Mouse (Mus musculus): ENCODE measurements around the gene Sema3e. TPM values are rescaled to one million over a fixed set of nuclear protein-coding genes. Genes with fewer than 3 reads are reported as not detected.

The Sema3e gene
- polyA plus RNA-seq, 1 experiment = 1.1 TPM

DNA sequence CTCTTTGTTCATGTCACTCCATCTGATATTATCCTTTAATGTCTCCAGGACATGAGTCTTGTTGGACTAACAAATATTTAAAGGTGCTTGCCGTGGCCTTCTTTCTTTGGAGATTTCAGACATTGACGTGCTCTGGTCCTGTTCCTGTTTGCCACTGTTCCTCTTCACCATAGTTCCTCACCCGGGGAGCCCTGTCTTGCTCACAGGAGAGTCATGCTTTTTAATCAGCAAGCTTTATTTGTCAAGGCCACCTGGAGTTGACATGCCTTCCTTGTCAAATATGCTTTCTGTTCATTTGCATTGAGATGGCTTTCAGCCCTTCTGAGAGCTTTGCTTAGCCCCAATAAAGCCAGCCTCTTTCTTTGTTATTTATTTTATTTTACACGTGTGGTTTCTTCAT is 15.1 kb downstream of the Sema3e start:
- no peak for TF ChIP-seq POLR2A (IDR thresholded peaks at IDR 0.05; ENCODE audit: low read depth, low read length)
- no peak for TF ChIP-seq CTCF (conservative IDR thresholded peaks at IDR 0.05; ENCODE audit: insufficient read depth, insufficient read length, low read depth, low read length)
- no peak for DNase-seq
- WGBS = 30% methylated on average over 4 of the region's 4 CpGs
- Histone ChIP-seq H3K4me1 (ENCODE audit: control insufficient read depth, insufficient read depth, low read length) (no peaks in the 10 kb centered on the region), H3K4me3 (ENCODE audit: insufficient read depth, low read depth, low read length) (no peak overlapping the region), H3K36me3 (ENCODE audit: control insufficient read depth, insufficient read depth, low read length) (no peaks in the 10 kb centered on the region), H3K27me3 (replicated peaks; ENCODE audit: control insufficient read depth, insufficient read depth, low read length) (no peaks in the 10 kb centered on the region), H3K27ac (ENCODE audit: insufficient read depth, low read depth, low read length) (no peak overlapping the region)

DNA sequence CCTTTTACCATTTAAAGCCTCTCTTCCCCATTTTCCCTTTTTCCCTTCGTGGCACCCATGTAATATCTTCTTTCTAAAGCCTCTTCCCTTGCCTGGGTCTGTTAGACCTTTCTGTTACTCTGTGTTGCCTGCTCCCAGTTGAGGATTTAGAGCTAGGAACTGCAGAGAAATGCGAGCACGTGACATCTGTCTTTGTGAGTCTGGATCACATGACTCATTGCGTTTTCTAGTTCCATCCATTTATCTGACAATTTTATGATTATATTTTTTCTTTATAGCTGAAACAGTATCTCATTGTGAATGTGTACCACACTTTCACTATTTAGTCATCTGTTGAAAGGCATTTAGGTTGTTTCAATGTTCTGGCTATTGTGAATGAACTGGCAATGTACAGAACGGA is 18.0 kb downstream of the Sema3e start:
- no peaks in the 10 kb centered on the region for H3K4me1 ChIP-seq (ENCODE audit: control insufficient read depth, insufficient read depth, low read length)
- no peaks in the 10 kb centered on the region for H3K27me3 ChIP-seq (replicated peaks; ENCODE audit: control insufficient read depth, insufficient read depth, low read length)
- H3K4me3 ChIP-seq (ENCODE audit: insufficient read depth, low read depth, low read length) = no peak overlapping the region
- no peaks in the 10 kb centered on the region for H3K36me3 ChIP-seq (ENCODE audit: control insufficient read depth, insufficient read depth, low read length)
- WGBS = 80% methylated on average over 5 of the region's 5 CpGs
- no peak overlapping the region for H3K27ac ChIP-seq (ENCODE audit: insufficient read depth, low read depth, low read length)
- TF ChIP-seq POLR2A (IDR thresholded peaks at IDR 0.05; ENCODE audit: low read depth, low read length) (no peak), CTCF (conservative IDR thresholded peaks at IDR 0.05; ENCODE audit: insufficient read depth, insufficient read length, low read depth, low read length) (no peak)
- DNase-seq = no peak

DNA sequence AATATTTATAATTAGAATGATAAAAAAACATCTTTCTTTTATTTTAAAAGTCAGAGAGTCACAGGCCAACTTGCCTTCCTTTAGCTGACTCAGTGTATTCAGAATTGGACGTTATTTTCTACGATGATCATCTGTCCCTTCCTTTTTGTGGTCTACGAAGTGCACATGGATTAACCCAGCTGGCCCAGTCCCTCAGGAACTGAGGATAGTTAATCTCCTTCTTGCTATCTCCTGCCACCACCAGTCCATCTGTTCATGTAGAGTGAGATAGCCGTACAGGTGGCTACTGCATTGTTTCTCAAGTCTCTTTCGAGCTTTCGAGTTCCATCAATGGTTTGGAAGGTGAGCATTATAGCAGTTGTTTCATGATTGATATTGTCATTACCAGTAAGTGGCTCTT is 18.9 kb downstream of the Sema3e start:
- no peak overlapping the region for H3K27ac ChIP-seq (ENCODE audit: insufficient read depth, low read depth, low read length)
- TF ChIP-seq CTCF (conservative IDR thresholded peaks at IDR 0.05; ENCODE audit: insufficient read depth, insufficient read length, low read depth, low read length) = no peak
- TF ChIP-seq POLR2A (IDR thresholded peaks at IDR 0.05; ENCODE audit: low read depth, low read length) = no peak
- 92% methylated on average over 6 of the region's 6 CpGs for WGBS
- H3K4me1 ChIP-seq (ENCODE audit: control insufficient read depth, insufficient read depth, low read length) = no peaks in the 10 kb centered on the region
- no peak overlapping the region for H3K4me3 ChIP-seq (ENCODE audit: insufficient read depth, low read depth, low read length)
- H3K27me3 ChIP-seq (replicated peaks; ENCODE audit: control insufficient read depth, insufficient read depth, low read length) = no peaks in the 10 kb centered on the region
- no peaks in the 10 kb centered on the region for H3K36me3 ChIP-seq (ENCODE audit: control insufficient read depth, insufficient read depth, low read length)
- no peak for DNase-seq

DNA sequence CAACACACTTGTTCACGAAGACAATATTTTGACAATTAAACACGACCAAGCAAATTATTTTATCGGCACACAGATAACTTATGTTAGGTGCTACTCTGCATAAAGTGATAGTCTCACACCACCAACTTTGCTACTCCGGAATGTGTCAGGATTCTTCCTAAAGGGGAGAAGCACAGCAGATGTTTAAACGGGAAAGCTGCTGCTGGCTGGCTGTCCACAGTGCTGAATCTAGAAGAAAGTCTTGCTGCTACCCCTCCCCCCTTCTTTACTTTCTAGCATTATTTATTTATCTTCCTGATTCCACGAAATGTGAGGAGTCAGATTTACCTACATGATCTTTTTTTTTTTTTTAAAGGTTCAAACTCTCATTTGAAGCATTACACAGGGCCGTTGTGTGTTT is 23.6 kb downstream of the Sema3e start:
- Histone ChIP-seq H3K4me1 (ENCODE audit: control insufficient read depth, insufficient read depth, low read length) (no peaks in the 10 kb centered on the region), H3K4me3 (ENCODE audit: insufficient read depth, low read depth, low read length) (no peak overlapping the region), H3K27ac (ENCODE audit: insufficient read depth, low read depth, low read length) (no peak overlapping the region), H3K27me3 (replicated peaks; ENCODE audit: control insufficient read depth, insufficient read depth, low read length) (no peaks in the 10 kb centered on the region), H3K36me3 (ENCODE audit: control insufficient read depth, insufficient read depth, low read length) (no peaks in the 10 kb centered on the region)
- 28% methylated on average over 7 of the region's 7 CpGs for WGBS
- TF ChIP-seq POLR2A (IDR thresholded peaks at IDR 0.05; ENCODE audit: low read depth, low read length) (no peak), CTCF (conservative IDR thresholded peaks at IDR 0.05; ENCODE audit: insufficient read depth, insufficient read length, low read depth, low read length) (no peak)
- no peak for DNase-seq

- H3K4me1 ChIP-seq (ENCODE audit: control insufficient read depth, insufficient read depth, low read length) = no peaks in the 10 kb centered on the region
- H3K27me3 ChIP-seq (replicated peaks; ENCODE audit: control insufficient read depth, insufficient read depth, low read length) = no peaks in the 10 kb centered on the region
- no peak overlapping the region for H3K27ac ChIP-seq (ENCODE audit: insufficient read depth, low read depth, low read length)
- H3K36me3 ChIP-seq (ENCODE audit: control insufficient read depth, insufficient read depth, low read length) = no peaks in the 10 kb centered on the region
- DNase-seq = no peak
- no peak overlapping the region for H3K4me3 ChIP-seq (ENCODE audit: insufficient read depth, low read depth, low read length)
- no peak for TF ChIP-seq POLR2A (IDR thresholded peaks at IDR 0.05; ENCODE audit: low read depth, low read length)
- TF ChIP-seq CTCF (conservative IDR thresholded peaks at IDR 0.05; ENCODE audit: insufficient read depth, insufficient read length, low read depth, low read length) = no peak
- WGBS = 70% methylated on average over 5 of the region's 5 CpGs
Measured at GRCm38 (mm10) chr5:14054472-14054871, 29.4 kb downstream of the Sema3e start.

DNA sequence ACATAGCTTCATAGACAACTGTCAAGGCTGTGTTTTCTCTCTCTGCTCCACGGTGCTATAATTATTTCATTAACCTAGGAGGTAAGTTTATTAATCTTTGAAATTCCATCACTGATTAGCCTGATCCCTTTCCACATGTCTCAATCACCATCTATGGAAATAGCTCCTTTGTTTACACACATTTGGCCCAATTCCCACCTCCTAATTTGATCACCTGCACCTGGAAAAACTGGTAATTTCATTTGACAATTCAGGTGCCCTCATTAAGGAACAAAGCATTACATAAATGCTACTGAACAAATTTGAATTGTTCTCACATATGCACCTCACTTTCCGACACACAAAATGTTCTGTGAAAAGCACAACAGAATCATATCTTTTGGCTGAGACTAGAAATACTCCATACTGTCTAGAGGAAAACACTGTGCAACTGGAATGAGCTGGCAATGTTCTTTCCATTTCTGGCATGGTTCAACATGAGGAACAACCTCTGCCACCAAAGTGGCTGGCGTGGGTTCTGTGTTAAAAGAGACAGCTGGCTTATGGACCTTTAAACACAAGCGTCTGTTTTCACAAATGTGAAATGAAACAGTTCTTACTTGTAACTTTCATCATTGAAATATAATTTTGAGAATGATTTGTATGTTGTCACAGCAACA is 34.9 kb downstream of the Sema3e start:
- WGBS = 76% methylated on average over 4 of the region's 4 CpGs
- TF ChIP-seq CTCF (conservative IDR thresholded peaks at IDR 0.05; ENCODE audit: insufficient read depth, insufficient read length, low read depth, low read length) (no peak), POLR2A (IDR thresholded peaks at IDR 0.05; ENCODE audit: low read depth, low read length) (no peak)
- no peak for DNase-seq

DNA sequence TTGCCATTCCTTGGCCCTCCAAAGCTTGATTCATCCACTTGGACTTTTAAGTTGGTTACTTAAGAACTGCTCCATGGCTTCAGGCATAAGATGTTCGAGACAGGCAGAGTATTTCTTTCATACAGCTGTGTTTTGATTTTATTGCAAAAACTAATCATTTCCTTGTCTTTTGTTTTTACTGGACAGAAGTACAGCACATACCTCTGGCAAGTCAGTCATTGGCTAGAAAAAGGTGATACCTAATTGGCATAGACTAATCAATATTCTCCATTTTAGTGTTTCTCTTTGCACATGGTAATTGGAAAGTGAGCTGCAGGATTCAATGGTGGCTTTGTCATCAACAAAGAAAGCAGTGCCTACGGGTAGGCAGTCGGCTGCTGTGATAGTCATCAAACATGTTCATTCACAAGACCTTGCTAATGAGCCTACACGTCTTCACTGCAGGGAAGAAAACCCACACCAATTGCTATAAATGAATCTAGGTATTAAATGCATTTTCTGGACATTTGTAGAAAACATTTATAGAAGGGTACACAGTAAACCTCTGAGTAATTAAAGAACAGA is 37.9 kb downstream of the Sema3e start:
- Histone ChIP-seq H3K27me3 (replicated peaks; ENCODE audit: control insufficient read depth, insufficient read depth, low read length) (no peaks in the 10 kb centered on the region), H3K4me3 (ENCODE audit: insufficient read depth, low read depth, low read length) (no peak overlapping the region), H3K27ac (ENCODE audit: insufficient read depth, low read depth, low read length) (no peak overlapping the region), H3K4me1 (ENCODE audit: control insufficient read depth, insufficient read depth, low read length) (no peaks in the 10 kb centered on the region), H3K36me3 (ENCODE audit: control insufficient read depth, insufficient read depth, low read length) (no peaks in the 10 kb centered on the region)
- TF ChIP-seq CTCF (conservative IDR thresholded peaks at IDR 0.05; ENCODE audit: insufficient read depth, insufficient read length, low read depth, low read length) (no peak), POLR2A (IDR thresholded peaks at IDR 0.05; ENCODE audit: low read depth, low read length) (no peak)
- DNase-seq = no peak
- WGBS = 43% methylated on average over 4 of the region's 4 CpGs

More for the DNA sequence above, 34.9 kb downstream of the Sema3e start:
- H3K4me3 ChIP-seq (ENCODE audit: insufficient read depth, low read depth, low read length) = no peak overlapping the region
- H3K36me3 ChIP-seq (ENCODE audit: control insufficient read depth, insufficient read depth, low read length) = no peaks in the 10 kb centered on the region
- no peaks in the 10 kb centered on the region for H3K4me1 ChIP-seq (ENCODE audit: control insufficient read depth, insufficient read depth, low read length)
- no peaks in the 10 kb centered on the region for H3K27me3 ChIP-seq (replicated peaks; ENCODE audit: control insufficient read depth, insufficient read depth, low read length)
- H3K27ac ChIP-seq (ENCODE audit: insufficient read depth, low read depth, low read length) = no peak overlapping the region

All from kidney, adult 2 months (tissue).